Mouse (Mus musculus): ENCODE results near the gene Fn1. TPM values are rescaled to one million over a fixed set of nuclear protein-coding genes. Genes with fewer than 3 reads are reported as not detected.

Gene Fn1
- total RNA-seq, 2 experiments from 2014 or later = 4.5 to 7.2 TPM

GRCm38 (mm10) chr1:71651828-71652227, 1.2 kb downstream of the Fn1 start:
- ATAC-seq (replicated peaks; ENCODE audit: poor library complexity, severe bottlenecking) = no peak

GRCm38 (mm10) chr1:71651315-71651714, 1.7 kb downstream of the Fn1 start:
- no peak for ATAC-seq (replicated peaks; ENCODE audit: poor library complexity, severe bottlenecking)

- no peak for ATAC-seq (replicated peaks; ENCODE audit: poor library complexity, severe bottlenecking)
Measured at GRCm38 (mm10) chr1:71650741-71651140, 2.3 kb downstream of the Fn1 start.

GRCm38 (mm10) chr1:71648166-71648565, 4.8 kb downstream of the Fn1 start:
- no peak for ATAC-seq (replicated peaks; ENCODE audit: poor library complexity, severe bottlenecking)

GRCm38 (mm10) chr1:71646774-71647173, 6.2 kb downstream of the Fn1 start:
- no peak for ATAC-seq (replicated peaks; ENCODE audit: poor library complexity, severe bottlenecking)

GRCm38 (mm10) chr1:71645999-71646398, 7.0 kb downstream of the Fn1 start:
- no peak for ATAC-seq (replicated peaks; ENCODE audit: poor library complexity, severe bottlenecking)

GRCm38 (mm10) chr1:71645466-71645865, 7.5 kb downstream of the Fn1 start:
- ATAC-seq (replicated peaks; ENCODE audit: poor library complexity, severe bottlenecking) = no peak

GRCm38 (mm10) chr1:71642794-71643193, 10.2 kb downstream of the Fn1 start:
- no peak for ATAC-seq (replicated peaks; ENCODE audit: poor library complexity, severe bottlenecking)

- no peak for ATAC-seq (replicated peaks; ENCODE audit: poor library complexity, severe bottlenecking)
Measured at GRCm38 (mm10) chr1:71641206-71641605, 11.8 kb downstream of the Fn1 start.

- no peak for ATAC-seq (replicated peaks; ENCODE audit: poor library complexity, severe bottlenecking)
Measured at GRCm38 (mm10) chr1:71640157-71640556, 12.8 kb downstream of the Fn1 start.

- ATAC-seq (replicated peaks; ENCODE audit: poor library complexity, severe bottlenecking) = no peak
Measured at GRCm38 (mm10) chr1:71636665-71637064, 16.3 kb downstream of the Fn1 start.

GRCm38 (mm10) chr1:71636116-71636515, 16.9 kb downstream of the Fn1 start:
- ATAC-seq (replicated peaks; ENCODE audit: poor library complexity, severe bottlenecking) = no peak

- ATAC-seq (replicated peaks; ENCODE audit: poor library complexity, severe bottlenecking) = no peak
Measured at GRCm38 (mm10) chr1:71635101-71636014, 17.6 kb downstream of the Fn1 start.

GRCm38 (mm10) chr1:71634471-71634981, 18.5 kb downstream of the Fn1 start:
- ATAC-seq (replicated peaks; ENCODE audit: poor library complexity, severe bottlenecking) = no peak

- no peak for ATAC-seq (replicated peaks; ENCODE audit: poor library complexity, severe bottlenecking)
Measured at GRCm38 (mm10) chr1:71632387-71632786, 20.6 kb downstream of the Fn1 start.

GRCm38 (mm10) chr1:71631811-71632210, 21.2 kb downstream of the Fn1 start:
- ATAC-seq (replicated peaks; ENCODE audit: poor library complexity, severe bottlenecking) = no peak

GRCm38 (mm10) chr1:71630243-71630642, 22.8 kb downstream of the Fn1 start:
- no peak for ATAC-seq (replicated peaks; ENCODE audit: poor library complexity, severe bottlenecking)

- ATAC-seq (replicated peaks; ENCODE audit: poor library complexity, severe bottlenecking) = no peak
Measured at GRCm38 (mm10) chr1:71623625-71624024, 29.4 kb downstream of the Fn1 start.

- ATAC-seq (replicated peaks; ENCODE audit: poor library complexity, severe bottlenecking) = peak; percentile 81
Measured at GRCm38 (mm10) chr1:71621526-71621925, 31.5 kb downstream of the Fn1 start.

- no peak for ATAC-seq (replicated peaks; ENCODE audit: poor library complexity, severe bottlenecking)
Measured at GRCm38 (mm10) chr1:71614545-71615246, 38.3 kb downstream of the Fn1 start.

- ATAC-seq (replicated peaks; ENCODE audit: poor library complexity, severe bottlenecking) = no peak
Measured at GRCm38 (mm10) chr1:71612256-71612655, 40.7 kb downstream of the Fn1 start.

All from granulocyte monocyte progenitor cell, adult 5-6 weeks (primary cell).